Mouse (Mus musculus): ENCODE data around the gene Ror1.

Gene Ror1

GRCm38 (mm10) chr4:100118676-100119075 is 23.1 kb downstream of the Ror1 start:
- no peak for DNase-seq

DNA sequence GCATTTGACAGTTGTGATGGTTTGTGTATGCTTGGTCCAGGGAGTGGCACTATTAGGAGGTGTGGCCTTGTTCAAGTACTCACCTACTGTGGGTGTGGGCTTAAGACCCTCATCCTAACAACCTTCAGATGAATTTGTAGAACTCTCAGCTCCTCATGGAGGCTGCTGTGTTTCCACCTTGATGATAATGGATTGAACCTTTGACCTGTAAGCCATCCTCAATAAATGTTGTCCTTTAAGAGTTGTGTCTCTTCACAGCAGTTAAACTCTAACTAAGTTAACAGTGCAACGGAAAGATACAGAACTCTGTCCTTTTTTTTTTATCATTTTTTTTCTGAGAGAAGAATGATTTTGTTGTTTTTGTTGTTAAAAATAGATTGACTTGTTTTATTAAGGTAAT is 23.8 kb downstream of the Ror1 start:
- no peak for DNase-seq

- DNase-seq: no peak
These were observed 25.0 kb downstream of the Ror1 start for GRCm38 (mm10) chr4:100120547-100120946.

DNA sequence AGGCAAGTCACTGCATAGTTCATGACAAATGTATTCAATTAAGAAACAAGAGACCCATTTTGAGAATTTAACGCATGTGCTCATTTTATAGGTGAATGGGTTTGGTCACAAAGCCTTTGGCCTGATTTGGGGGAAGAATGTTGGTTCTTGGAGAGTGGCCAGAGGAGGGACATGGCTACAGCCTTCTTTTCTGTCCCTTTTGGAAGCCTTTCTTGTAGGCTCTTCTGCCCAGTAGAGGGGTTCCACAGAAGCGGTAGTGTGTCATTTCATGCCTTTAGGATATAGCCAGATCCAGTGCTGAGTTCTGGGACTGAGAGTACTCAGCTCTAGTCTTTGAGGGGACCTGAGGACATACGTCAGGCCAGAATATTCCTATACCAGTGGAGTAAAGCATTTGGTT is 26.8 kb downstream of the Ror1 start:
- DNase-seq: no peak

DNA sequence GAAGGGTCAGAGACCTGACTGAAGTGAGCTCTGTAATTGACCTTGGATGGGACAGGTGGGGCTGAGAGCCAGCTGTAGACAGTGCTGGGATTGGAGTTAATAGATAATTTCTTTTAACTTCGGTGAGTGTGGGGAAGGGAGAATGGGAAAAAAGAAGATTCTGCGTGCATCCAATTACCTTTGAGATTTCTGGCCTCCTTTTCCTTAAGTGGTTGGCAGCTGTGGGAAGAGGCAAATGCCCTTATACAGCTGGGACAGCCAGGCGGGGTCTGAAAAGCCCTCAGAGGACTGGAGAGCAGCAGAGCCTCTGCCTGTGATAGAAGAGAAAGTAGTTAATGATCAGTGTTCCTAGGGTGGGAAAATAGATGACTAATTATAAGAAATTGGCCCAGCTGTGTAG is 27.9 kb downstream of the Ror1 start:
- no peak for DNase-seq

DNA sequence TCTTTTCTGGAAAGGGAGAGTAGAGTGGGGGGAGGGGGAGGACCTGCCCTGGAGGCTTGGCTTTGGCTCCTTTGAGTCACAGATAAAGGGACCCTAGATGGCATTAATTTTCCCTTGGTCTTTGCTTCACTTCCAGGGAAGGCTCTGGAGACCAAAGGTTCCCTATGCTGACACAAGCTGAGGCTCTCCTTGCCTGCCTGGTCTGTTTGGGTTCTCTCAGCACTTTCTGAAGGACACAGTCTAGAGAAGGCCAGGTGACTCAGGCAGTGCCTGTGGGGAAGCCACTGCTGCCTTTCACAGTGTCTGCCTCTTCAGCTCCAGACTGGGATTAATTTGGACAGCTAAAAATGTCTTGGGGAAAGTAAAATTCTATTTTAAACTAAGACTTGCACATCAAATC is 28.5 kb downstream of the Ror1 start:
- DNase-seq: no peak

DNA sequence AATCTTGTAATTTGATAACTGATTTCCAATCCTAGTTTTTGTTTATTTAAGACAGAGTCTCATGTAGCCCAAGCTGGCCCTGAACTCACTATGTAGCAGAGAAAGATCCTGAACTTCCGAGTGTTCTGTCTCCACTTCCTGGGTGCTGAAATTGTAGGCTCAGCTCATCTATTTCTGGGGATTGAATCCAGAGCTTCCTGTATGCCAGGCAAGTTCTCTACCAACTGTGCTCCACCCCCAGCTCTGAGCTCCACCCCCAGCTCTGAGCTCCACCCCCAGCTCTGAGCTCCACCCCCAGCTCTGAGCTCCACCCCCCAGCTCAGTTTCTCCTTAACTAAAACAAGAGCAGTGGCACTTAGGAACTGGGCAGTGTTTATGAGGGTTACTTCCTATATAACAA is 29.3 kb downstream of the Ror1 start:
- DNase-seq: no peak

GRCm38 (mm10) chr4:100126531-100127310 is 31.1 kb downstream of the Ror1 start:
- no peak for DNase-seq

DNA sequence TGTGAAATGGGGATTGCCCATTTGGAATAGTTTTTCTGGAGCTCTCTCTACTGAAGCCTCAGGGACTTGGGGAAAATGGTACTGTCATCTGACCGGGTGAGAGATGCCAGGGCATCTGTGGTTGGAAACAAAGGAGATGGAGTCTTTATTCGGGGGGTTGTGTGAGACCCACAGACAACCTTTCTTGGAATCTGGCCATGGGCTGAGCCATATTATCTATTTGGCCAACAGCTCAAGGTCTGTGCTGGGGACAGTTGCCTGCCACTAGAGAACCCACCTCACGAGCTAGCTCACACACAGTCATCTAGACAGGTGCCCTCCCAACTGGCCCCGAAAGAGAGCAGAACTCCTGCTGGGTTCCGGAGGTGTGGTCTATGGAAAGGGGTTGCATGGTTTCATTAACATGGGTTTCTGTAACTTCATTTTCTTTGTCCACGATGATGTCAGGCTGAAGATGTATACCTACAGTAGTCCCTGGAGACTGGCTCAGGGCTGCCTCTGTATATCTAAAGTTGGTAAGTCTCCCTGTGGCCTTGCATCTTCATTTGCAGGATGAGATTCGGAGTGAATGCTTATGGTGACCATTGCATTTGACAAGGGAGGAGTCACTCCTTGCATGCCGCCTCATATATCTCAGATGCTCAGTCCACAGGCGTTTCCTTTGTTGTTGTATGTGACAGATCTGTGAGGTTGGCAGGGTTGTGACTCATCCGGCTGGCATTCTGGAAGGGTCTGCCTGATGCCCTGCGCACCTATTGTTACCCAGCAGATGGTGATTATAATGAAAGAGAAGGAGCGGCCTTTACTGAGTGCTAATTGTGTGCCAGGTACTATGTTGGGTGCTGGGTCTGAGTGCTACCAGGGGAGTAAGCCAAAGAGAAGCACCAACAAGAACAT is 32.7 kb downstream of the Ror1 start:
- no peak for DNase-seq

DNA sequence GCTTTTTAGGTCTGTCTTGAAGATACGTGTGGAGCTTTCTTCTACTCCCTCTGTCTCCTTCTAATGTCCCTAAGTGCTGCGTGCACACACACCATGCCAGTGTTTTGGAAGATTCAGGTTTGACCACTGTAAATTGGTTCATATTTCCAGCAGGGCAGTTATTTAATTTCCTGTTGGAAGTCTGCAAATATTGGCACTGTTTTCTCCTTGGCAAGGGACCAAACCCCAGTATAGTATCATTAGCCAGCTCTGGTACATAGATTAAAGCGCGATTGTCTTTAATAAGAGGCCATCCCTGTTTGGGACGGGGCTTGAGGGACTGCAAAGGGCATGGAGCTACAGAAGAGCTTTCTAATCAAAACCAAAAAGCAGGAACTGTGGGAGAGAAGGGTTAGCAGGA is 33.6 kb downstream of the Ror1 start:
- DNase-seq: no peak

DNA sequence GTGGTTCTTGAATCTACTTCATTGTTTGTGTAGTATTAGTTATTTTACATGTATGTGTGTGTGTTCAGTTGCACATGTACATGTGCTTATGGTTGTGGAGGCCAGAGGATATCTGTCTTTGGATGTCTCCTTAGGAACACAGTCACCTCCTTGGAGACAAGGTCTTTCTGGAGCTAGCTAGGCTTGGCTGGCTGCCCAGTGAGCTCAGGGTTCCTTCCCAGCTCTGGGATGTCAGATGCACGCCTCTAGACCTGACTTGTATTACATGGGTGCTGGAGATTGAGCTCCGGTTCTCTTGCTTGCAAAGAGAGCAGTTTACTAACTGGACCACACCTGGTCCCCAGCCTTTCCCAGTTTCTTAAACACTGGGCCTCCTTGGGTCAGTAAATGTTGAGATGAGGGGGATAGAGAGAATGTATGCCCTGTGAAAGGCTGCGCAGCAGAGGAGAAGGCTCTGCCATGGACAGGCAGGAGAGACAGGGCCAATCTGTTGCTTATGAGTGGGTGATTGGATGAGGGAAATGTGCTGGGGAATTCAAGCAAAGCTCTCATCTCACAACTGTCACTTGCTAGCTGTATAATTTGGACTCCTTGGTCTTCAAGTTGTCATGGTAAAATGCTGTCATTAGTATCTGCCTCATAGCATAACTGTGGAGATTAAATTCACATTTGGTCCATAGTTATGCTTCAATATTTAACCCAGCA is 35.3 kb downstream of the Ror1 start:
- DNase-seq: no peak

GRCm38 (mm10) chr4:100131488-100131887 is 35.9 kb downstream of the Ror1 start:
- no peak for DNase-seq

- no peak for DNase-seq
These were observed 36.7 kb downstream of the Ror1 start for GRCm38 (mm10) chr4:100132261-100132660.

- no peak for DNase-seq
These were observed 40.5 kb downstream of the Ror1 start for GRCm38 (mm10) chr4:100136046-100136445.

DNA sequence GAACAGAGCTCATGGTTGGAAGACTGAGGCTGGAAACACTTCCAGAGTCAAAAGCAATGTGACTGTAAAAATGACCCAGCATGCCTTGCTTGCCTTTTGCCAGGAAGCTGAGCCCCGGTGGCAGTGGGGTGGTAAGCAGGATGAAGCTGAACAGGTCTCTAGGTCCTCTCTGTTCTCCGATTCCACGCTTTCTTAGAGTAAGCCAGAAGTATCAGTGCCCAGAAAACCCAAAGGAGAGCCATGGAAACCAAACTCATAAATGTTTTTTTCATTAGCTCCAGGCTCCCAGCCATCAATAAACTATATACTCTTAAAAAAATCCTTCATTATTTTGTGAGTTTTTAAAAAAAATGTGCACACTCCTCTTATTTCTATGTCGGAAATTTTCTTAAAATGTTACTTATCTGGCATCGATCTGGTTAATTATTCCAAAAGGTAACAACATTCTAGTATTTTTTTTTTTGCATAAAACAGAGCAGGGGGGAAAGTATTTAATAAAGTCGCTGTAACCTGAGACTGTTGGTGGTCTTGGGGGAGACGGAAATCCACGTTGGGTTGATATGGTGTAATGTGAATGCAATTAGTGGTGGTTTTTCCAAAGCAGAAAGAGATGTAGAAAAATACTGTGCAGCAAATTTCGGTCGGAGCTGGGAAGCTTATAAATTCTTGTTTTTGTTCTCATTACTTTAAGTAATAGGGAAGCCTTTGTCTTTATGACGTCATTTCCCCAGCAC is 41.7 kb downstream of the Ror1 start:
- no peak for DNase-seq

GRCm38 (mm10) chr4:100141626-100142025 is 46.0 kb downstream of the Ror1 start:
- no peak for DNase-seq

- no peak for DNase-seq
These were observed 49.2 kb downstream of the Ror1 start for GRCm38 (mm10) chr4:100144744-100145143.

DNA sequence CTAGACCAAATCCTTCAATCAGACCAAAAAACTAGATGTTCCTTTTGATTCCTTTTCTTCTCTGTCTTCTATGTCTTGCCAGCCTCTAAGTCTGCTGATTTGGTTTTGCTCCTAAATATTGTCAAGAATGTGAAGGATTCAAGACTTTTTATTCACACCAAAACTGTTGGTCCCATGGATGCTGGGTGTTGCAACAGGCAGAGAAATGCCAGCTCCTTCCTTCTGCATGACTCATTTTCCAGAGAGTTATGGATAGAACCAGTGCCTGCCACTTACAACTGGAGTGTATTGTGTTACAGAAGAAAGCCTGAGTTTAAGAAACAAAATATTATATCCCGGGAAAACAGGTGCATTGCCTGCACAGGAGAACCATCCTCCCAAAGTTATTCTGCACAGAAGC is 55.2 kb downstream of the Ror1 start:
- DNase-seq: no peak

- DNase-seq: no peak
These were observed 59.1 kb downstream of the Ror1 start for GRCm38 (mm10) chr4:100154560-100155130.

DNA sequence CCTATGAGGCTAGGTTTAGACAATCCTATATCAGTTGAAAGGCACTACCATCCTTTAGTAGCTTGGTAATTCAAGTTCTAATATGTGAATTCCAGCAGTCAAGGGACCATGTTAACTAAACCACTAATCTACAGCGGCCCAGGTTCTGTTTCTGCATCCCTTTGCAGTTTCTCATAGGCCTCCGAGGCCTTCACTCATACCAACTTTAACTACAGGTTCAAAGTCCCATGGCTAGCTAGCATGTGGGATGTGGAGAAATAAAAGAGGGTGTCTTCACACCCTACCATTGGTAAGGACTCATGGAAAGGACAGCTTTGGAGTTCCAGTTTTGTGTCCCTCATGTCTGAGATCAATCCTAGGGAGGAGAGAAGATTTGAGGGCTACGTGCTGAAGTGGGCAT is 60.1 kb downstream of the Ror1 start:
- DNase-seq: no peak

GRCm38 (mm10) chr4:100158401-100158800 is 62.8 kb downstream of the Ror1 start:
- no peak for DNase-seq

DNA sequence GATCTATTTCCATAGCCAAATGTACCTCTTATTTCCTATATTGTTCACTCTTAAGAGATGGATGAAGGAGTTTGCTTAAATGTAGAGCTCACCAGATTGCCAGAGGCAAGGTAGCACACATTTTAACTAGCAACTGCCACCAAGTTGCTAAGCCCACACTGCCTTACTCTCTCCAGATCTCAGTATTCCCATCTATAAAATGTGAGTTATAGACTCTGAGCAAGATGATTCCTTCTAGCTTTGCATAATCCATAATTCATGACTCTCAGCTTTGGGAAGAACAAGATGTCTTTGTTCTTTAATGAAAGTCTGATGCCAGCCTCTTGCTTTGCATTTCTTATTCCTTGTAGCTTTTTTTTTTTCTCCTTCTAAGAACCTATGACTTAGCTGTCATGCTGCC is 64.6 kb downstream of the Ror1 start:
- DNase-seq: no peak

Data from right cerebral cortex, adult 18-20 months (tissue).